Mouse (Mus musculus): ENCODE results near the gene Flnc.

Gene Flnc

DNA sequence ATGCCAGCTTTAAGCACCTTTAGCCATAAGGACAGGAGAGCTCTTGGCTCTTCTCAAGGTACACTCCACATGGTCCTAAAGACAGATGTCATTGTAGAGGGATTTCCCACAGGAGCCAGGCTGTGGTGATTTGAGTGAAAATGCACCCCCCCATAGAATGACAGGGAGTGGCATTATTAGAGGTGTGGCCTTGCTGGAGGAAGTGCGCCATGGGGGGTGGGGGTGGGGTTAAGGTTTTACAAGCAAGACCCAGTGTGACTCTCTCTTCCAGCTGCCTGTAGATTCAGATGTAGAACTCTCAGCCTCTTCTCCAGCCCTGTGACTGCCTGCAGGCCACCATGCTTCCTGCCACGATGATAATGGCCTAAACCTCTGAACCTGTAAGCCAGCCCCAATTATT, 52.9 kb downstream of the Flnc start:
- no peak for DNase-seq

DNA sequence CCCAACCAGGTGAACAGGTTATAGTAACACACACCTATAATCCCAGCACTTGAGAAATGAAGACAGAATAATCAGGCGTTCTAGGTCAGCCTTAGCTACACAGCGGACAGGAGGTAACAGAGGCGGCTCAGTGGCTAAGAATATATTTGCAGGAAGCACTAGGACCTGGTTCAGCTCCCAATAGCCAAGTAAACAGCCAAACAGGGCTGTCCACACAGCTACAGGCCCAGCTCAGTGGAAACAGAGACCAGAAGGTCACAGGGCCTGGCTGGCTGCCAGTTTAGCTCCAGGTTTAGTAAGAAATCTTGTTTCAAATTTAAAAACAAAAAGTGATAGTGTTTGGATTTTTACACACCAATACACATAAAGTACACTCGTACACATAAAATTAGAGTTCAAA, 61.0 kb downstream of the Flnc start:
- DNase-seq: no peak

DNA sequence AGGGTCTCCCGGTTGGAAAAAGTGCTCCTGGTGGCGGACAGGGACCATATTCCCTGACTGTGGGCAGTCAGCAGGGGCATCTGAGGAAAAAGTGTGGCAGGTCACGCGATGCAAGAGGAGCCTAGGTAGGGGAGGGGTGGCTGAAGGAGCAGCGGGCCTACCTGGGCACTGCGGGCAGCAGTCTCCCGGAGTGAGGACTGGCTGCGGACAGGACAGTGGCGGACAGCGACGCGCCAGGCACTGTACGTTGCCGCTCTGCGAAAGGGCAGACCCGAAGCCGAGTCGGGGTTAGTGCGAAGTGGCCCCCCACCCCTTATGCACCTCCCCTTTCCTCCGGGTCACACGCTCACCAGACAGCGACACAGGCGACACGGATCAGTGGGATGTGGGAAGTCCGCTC, 63.2 kb downstream of the Flnc start:
- DNase-seq: no peak

DNA sequence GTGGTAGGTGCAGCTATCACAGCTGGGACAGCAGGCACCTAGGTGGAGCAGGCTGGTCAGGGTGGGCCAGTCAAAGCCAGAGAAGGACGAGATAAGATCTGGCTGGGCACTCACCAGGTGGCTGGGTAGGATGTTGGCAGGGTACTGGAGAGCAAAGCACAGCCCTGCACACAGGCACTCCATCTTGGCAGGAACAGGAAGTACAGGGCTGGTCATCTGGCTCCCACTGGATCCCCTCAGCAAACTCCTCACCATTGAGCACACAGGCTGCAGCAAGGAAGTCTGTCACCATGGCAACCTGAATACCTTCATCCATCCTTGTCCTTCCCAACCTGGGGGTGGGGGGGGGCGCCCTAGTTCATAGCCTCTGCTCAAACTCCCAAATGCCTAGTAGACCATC, 64.7 kb downstream of the Flnc start:
- no peak for DNase-seq

DNA sequence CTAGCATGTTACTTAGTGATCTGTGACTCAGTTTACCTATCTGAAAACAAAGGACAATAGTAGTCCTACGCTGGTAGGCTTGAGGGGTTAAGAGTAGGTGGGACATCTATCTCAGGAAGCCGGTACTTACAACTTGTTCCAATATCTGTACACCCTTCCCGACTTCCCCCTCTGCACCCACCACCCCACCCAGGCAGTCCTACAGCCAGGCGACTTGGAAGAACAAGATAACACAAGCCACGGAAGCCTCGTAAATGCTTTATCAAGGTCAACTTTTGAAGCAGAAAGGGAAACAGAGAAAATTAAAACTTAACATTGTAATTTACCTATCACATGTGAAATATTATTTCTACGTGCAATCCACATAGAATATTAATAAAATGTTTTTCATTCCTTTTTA, 67.1 kb downstream of the Flnc start:
- no peak for DNase-seq

DNA sequence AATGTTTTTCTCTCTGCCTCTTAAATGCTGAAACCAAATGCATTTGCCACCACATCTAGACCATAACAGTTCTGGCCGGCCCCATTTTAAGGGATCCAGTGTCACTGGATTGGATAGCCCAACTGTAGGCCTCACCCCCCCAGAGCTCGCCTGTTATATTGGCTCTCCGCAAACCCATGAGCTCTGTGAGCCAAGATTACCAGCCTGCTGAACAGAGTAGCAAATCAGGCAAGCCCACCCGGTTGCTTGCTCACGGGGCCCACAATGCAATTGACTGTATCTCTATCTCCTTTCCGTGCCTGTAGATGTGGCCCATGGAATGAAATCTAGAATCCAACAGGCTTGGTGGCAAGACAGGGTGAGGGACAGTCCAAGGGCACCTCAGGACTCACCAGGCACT, 67.8 kb downstream of the Flnc start:
- no peak for DNase-seq

DNA sequence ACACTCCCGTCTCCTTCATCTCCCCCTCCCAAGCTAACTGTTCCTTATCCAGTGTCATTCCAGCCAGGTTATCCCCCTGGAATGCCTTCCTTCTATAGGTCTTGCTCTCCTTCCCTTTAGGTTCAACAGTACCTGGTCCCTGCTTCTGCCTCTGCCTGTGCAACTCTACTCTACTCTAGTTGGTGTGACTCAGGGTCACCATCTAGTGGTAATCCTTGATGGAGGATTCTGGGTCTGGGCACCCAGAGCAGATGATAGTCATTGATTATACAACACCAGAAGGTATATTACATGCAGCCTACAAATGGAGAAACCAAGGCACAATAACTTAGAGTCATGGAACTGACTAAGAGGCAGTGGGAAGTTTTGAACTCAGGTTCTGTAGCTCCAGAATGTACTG, 68.5 kb downstream of the Flnc start:
- DNase-seq: no peak

DNA sequence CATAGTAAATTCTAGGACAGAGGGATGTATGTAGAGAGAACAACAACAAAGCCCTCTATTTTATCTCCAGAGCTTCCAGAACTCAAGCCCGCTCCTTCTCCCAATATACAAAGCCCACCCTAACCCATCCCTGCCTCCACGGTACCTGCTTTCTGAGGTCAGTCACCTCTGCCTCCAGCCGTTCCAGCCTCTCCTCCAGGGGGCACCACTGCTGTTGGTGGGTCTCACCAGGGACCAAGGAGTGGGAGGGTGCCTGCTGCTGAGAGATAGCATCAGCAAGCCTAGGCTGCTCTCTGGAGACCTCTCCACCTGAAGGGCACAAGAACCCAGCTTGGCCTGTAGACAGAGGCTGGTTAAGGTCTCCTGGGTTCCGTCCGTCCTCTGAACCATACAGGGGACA, 72.4 kb downstream of the Flnc start:
- DNase-seq: no peak

DNA sequence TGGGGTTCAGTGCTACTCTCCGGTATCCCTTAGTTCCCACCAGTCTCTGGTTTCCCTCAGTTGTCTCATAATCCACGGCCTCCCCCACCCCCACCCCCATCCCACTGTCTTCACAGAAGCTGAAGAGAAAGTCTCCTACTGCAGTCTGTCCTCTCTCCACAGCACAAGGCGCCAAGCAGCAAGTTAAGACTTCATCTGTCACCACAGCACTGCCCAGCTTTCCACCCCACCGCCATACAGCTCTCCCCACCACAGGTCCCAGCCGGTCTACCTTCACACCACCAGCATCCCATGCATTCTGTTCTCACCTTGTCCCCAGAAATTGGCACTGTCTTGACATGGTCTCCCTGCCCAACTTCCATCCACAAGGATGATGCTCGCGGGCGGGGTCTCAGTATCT, 73.8 kb downstream of the Flnc start:
- DNase-seq: no peak

DNA sequence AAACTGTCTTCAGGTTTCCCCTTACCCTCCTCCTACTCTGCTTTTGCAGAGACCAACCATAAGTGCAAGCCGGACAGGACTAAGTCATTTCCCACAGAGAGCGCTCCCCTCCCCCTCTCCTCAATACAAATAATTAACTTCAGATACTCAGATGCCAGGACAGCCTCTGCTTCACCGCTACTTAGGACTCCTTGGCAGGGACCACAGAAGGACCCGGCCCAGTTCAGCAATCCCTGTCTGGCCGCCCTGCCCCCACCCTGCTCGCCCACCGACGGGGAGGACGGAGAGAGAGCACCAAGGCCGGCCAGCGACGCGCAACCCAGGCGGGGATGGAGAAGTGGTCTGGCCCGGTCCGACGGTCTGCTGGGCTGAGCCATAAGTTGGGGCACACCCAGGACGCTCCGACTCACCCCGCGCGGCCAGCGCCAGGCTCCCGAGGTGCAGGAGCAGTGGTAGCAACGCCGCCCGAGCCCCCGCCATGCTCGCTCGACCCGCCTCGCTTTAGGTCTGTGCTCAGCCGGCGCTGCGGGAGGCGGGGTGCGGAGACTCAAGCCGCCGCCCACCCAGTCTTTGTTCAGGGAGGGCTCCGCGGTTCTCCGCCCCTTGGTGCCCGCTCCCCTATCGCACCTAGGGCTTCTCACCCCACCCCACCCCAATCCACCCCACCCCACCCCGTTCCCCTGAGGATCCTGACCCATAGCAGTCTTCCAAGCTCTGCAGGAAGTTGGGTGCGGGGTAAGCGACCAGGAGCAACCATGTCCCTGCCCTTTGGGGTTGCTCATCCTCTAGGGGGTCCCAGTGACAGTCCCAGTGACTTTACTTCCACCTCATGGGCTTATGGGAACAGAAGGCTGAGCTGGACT, 74.6 kb downstream of the Flnc start, which contains the start of gene Kcp:
Gene Kcp (minus strand): TSS at position 506 of the 863 bp plus-strand sequence.
- DNase-seq: no peak

DNA sequence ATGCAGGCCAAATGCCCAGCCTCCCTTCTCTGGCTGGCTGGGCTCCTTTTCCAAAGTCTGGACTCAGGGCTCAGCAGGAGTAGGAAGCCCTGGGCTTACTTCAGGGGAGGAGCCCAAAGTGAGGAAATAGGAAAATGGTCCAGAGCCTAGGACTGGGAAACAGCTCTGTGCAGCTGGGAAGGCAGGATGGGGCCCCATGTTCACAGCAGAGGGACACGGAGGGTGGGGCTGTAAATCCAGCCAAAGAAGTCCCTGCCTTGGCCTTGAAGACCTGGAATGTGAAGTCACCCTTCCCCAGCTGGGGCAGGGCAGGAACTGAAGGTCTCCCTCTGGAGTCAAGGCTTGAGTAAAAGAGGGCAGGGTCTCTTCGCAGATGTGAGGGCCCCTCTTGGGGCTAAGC, 76.0 kb downstream of the Flnc start:
- no peak for DNase-seq

Data from cerebellum, postnatal 36 days (tissue).